8 mouse cellular contexts compared by ENCODE assay signal in the genomic region with DNA sequence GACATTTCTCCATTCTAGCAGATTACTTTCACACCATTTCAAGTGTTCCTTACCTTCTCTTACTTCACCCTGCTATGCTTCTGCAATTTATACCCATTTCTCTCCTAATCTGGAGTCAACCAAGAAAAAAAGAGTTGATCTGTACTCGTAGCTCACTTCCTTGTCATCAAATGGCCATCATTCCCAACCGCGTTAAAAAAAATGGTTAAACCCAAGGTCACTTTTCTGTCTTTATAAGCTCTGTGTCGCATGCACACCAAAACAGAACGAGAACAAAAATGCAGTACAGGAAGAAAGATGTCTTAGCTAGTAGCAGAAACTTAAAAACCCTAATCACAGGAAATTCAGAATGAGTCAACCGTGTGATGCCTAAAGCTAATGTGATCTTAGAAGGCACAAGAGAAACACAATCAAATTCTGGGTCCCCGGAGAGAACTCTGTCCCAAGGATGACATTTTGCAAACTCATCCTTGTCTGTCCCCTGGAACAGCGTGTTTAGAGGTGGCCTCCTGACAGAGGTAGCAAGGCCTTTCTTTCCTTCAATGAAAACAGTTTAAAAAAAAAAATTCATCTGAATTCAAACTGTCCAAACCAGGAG. TPM values are rescaled to one million over a fixed set of nuclear protein-coding genes. Genes with fewer than 3 reads are reported as not detected.
A peak's percentile ranks its signal among the peaks of the same experiment; 100 is the strongest.
DNase-seq lines count a peak whose midpoint lies in the region; ATAC-seq and TF ChIP-seq lines count a peak whose summit lies in the region.

No protein-coding gene starts in this region.

- no peaks in the 10 kb centered on the region for H3K36me3 ChIP-seq in hindbrain, embryonic 14.5 days (replicated peaks; ENCODE audit: control insufficient read depth, insufficient read depth)
- no peaks in the 10 kb centered on the region for H3K36me3 ChIP-seq in midbrain, embryonic 14.5 days (ENCODE audit: control insufficient read depth, insufficient read depth, low read length)

- no peaks in the 10 kb centered on the region for H3K27me3 ChIP-seq in hindbrain, embryonic 14.5 days (ENCODE audit: control insufficient read depth, insufficient read depth, low read length)
- no peaks in the 10 kb centered on the region for H3K27me3 ChIP-seq in midbrain, embryonic 14.5 days (ENCODE audit: control insufficient read depth, insufficient read depth, low read length)

- H3K4me3 ChIP-seq in left cerebral cortex, adult 2 months = peak overlapping the region; percentile 90
- peak overlapping the region; percentile 87 for H3K4me3 ChIP-seq in brown adipose tissue, adult 24 weeks (ENCODE audit: insufficient read depth, low read depth, low read length)
- peak overlapping the region; percentile 92 for H3K4me3 ChIP-seq in hindbrain, embryonic 14.5 days (replicated peaks; ENCODE audit: low read length)
- peak overlapping the region; percentile 90 for H3K4me3 ChIP-seq in midbrain, embryonic 14.5 days (replicated peaks; ENCODE audit: low read depth, low read length)

- peak overlapping the region; percentile 65 for H3K4me2 ChIP-seq in hindbrain, embryonic 14.5 days (replicated peaks)
- H3K4me2 ChIP-seq in midbrain, embryonic 14.5 days (ENCODE audit: low read length) = peak overlapping the region; percentile 62

- DNase-seq in left cerebral cortex, adult 2 months (ENCODE audit: extremely low spot score in 1 of 2, low spot score in 2 of 2) = no peak
- DNase-seq in left cerebral cortex, adult 11 months (ENCODE audit: low spot score) = no peak
- DNase-seq in hindbrain, embryonic 14.5 days (ENCODE audit: low spot score) = no peak
- DNase-seq in midbrain, embryonic 14.5 days = peak; percentile 13
- no peak for DNase-seq in spleen, postnatal 4 days (ENCODE audit: low spot score in 2 of 2)
- DNase-seq in right cerebral cortex, adult 2 months (ENCODE audit: low spot score in 2 of 2) = no peak
- DNase-seq in layer of hippocampus, postnatal 25 days (ENCODE audit: extremely low spot score in 1 of 2, low spot score in 1 of 2) = no peak

- no peak for ATAC-seq in hindbrain, embryonic 14.5 days (ENCODE audit: low FRiP score)
- no peak for ATAC-seq in midbrain, embryonic 14.5 days (ENCODE audit: low FRiP score, low TSS enrichment)

- WGBS in hindbrain, embryonic 14.5 days = 18% methylated on average over 8 of the region's 8 CpGs
- 23% methylated on average over 8 of the region's 8 CpGs for WGBS in midbrain, embryonic 14.5 days

- intact Hi-C loops in left cerebral cortex, adult 2 months (cut with DNase I) = loop anchor here (5.0 kb wide), 1 partner anchor 76 kb away; a partner anchor contains a TSS

- peak overlapping the region; percentile 92; the same call in 1 of the 2 replicates for H3K27ac ChIP-seq in left cerebral cortex, adult 2 months
- no peak overlapping the region for H3K27ac ChIP-seq in brown adipose tissue, adult 24 weeks (replicated peaks; ENCODE audit: low read depth, low read length)
- peak overlapping the region; percentile 98; the same call in 1 of the 2 replicates for H3K27ac ChIP-seq in hindbrain, embryonic 14.5 days
- H3K27ac ChIP-seq in midbrain, embryonic 14.5 days (replicated peaks; ENCODE audit: low read depth, low read length) = peak overlapping the region; percentile 96

- no peaks in the 10 kb centered on the region for H3K4me1 ChIP-seq in brown adipose tissue, adult 24 weeks (ENCODE audit: control insufficient read depth, insufficient read depth, insufficient read length, low read length)
- peaks cover 20% of the 10 kb centered on the region for H3K4me1 ChIP-seq in hindbrain, embryonic 14.5 days (replicated peaks; ENCODE audit: control insufficient read depth, insufficient read depth, low read length)
- peaks cover 15% of the 10 kb centered on the region for H3K4me1 ChIP-seq in midbrain, embryonic 14.5 days (ENCODE audit: control insufficient read depth, insufficient read depth, low read length)

- peak overlapping the region; percentile 99 for H3K9ac ChIP-seq in hindbrain, embryonic 14.5 days
- H3K9ac ChIP-seq in midbrain, embryonic 14.5 days (replicated peaks; ENCODE audit: low read length) = peak overlapping the region; percentile 86; the same call in 1 of the 2 replicates

- TF ChIP-seq CTCF in left cerebral cortex, adult 2 months (IDR thresholded peaks at IDR 0.05) = no peak

- no peaks in the 10 kb centered on the region for H3K9me3 ChIP-seq in hindbrain, embryonic 14.5 days (ENCODE audit: control insufficient read depth, low read length)
- H3K9me3 ChIP-seq in midbrain, embryonic 14.5 days (ENCODE audit: control insufficient read depth, low read length) = no peaks in the 10 kb centered on the region

RNA-seq across cellular contexts. Expression of a gene that starts 1.3 kb away (rescaled TPM):
- 10 to 100 TPM; 30.8 to 30.9 TPM for total RNA-seq in left cerebral cortex, adult 2 months (2021)
- 13.2 and 17.6 TPM in 2 replicates for polyA plus RNA-seq in brown adipose tissue, adult 24 weeks (2012; ENCODE audit: insufficient read depth, insufficient read length, missing spikeins)
- 26.9 and 28.9 TPM in 2 replicates for polyA plus RNA-seq in hindbrain, embryonic 14.5 days (2014; fragmentation: Nextera tagmentation; extraction: Ambion mirVana)
- 21.5 and 25.7 TPM in 2 replicates for polyA plus RNA-seq in midbrain, embryonic 14.5 days (2014; fragmentation: Nextera tagmentation; extraction: Ambion mirVana)
- total RNA-seq in layer of hippocampus, postnatal 25 days (2021) = 10 to 100 TPM; 30.9 to 31.1 TPM

RNA-seq across cellular contexts. Expression of a gene that starts 41.1 kb away (rescaled TPM):
- total RNA-seq in left cerebral cortex, adult 2 months (2021) = 10 to 100 TPM; 22.8 to 26.4 TPM
- 9.6 and 10.3 TPM in 2 replicates for polyA plus RNA-seq in brown adipose tissue, adult 24 weeks (2012; ENCODE audit: insufficient read depth, insufficient read length, missing spikeins)
- 17.7 and 18.4 TPM in 2 replicates for polyA plus RNA-seq in hindbrain, embryonic 14.5 days (2014; fragmentation: Nextera tagmentation; extraction: Ambion mirVana)
- polyA plus RNA-seq in midbrain, embryonic 14.5 days (2014; fragmentation: Nextera tagmentation; extraction: Ambion mirVana) = 16.9 and 21.0 TPM in 2 replicates
- 10 to 100 TPM; 22.0 to 22.9 TPM for total RNA-seq in layer of hippocampus, postnatal 25 days (2021)
